Mouse (Mus musculus) C2C12 (cell line): ENCODE measurements at regions not wholly inside any gene's neighbourhood (a gene's known extent, or its start where the extent isn't known, plus 50 kb on each side); places are given as distances from the start of the nearest gene placed in this dataset.

Experiments used
- H3K27me3 ChIP-seq: one replicate; pipeline ENCODE4 v1.6.1; 2011; ENCODE audit not compliant: control insufficient read depth, insufficient read depth, insufficient read length
- H3K36me3 ChIP-seq: one replicate; pipeline ENCODE4 v1.6.1; 2011; ENCODE audit not compliant: control insufficient read depth, insufficient read depth
- H3K4me3 ChIP-seq: one replicate; pipeline ENCODE4 v1.5.1; 2011; ENCODE audit warnings: mild to moderate bottlenecking, control low read depth; ENCODE audit not compliant: poor library complexity, insufficient read depth, severe bottlenecking
- H3K79me2 ChIP-seq: one replicate; pipeline ENCODE4 v1.6.1; 2011; ENCODE audit not compliant: control insufficient read depth, insufficient read depth
- H3K79me3 ChIP-seq: one replicate; pipeline ENCODE4 v1.6.1; 2011; ENCODE audit warnings: low read depth, control low read depth
- H3ac ChIP-seq: one replicate; pipeline ENCODE3; 2011; ENCODE audit warnings: low read depth; ENCODE audit not compliant: control insufficient read depth, insufficient read length
- CEBPB ChIP-seq: IDR thresholded peaks from one replicate; pipeline ENCODE4 v1.6.1; 2011; ENCODE audit warnings: low read depth, mild to moderate bottlenecking, control low read depth, moderate library complexity
- CTCF ChIP-seq: IDR thresholded peaks from one replicate; pipeline ENCODE4 v1.5.1; 2011; ENCODE audit not compliant: control insufficient read depth, insufficient read depth, insufficient read length
- FOSL1 ChIP-seq: IDR thresholded peaks from one replicate; pipeline ENCODE4 v1.8.0; 2011; ENCODE audit warnings: mild to moderate bottlenecking, low read length; ENCODE audit not compliant: poor library complexity, insufficient read depth, severe bottlenecking
- MAX ChIP-seq: IDR thresholded peaks from one replicate; pipeline ENCODE4 v1.6.1; 2011; ENCODE audit warnings: mild to moderate bottlenecking, control low read depth
- MYOD1 ChIP-seq: IDR thresholded peaks from one replicate; pipeline ENCODE4 v1.6.1; 2011; ENCODE audit warnings: low read depth; ENCODE audit not compliant: control insufficient read depth, insufficient read length
- MYOG ChIP-seq: IDR thresholded peaks from one replicate; pipeline ENCODE4 v1.6.1; 2011; ENCODE audit not compliant: control insufficient read depth, insufficient read length; ENCODE audit errors: extremely low read depth
- USF1 ChIP-seq: IDR thresholded peaks from one replicate; pipeline ENCODE4 v1.6.1; 2011; ENCODE audit warnings: low read depth, mild to moderate bottlenecking, control low read depth, moderate library complexity

GRCm38 (mm10) chr11:45178036-45178435 is 560.9 kb downstream of the Ebf1 start:
- no peaks in the 10 kb centered on the region for H3K79me3 ChIP-seq
- TF ChIP-seq USF1 = no peak
- TF ChIP-seq MYOD1 = no peak
- no peak for TF ChIP-seq FOSL1
- TF ChIP-seq CEBPB = no peak
- no peak for TF ChIP-seq CTCF
- no peak for TF ChIP-seq MAX
- TF ChIP-seq MYOG = no peak
- H3K36me3 ChIP-seq = no peaks in the 10 kb centered on the region
- H3K4me3 ChIP-seq = no peak overlapping the region
- H3K27me3 ChIP-seq = no peaks in the 10 kb centered on the region
- no peak overlapping the region for H3ac ChIP-seq
- no peaks in the 10 kb centered on the region for H3K79me2 ChIP-seq

- no peaks in the 10 kb centered on the region for H3K36me3 ChIP-seq
- no peaks in the 10 kb centered on the region for H3K27me3 ChIP-seq
- TF ChIP-seq MYOG (no peak), CEBPB (no peak), FOSL1 (no peak), CTCF (no peak), MAX (no peak), USF1 (no peak), MYOD1 (no peak)
- no peak overlapping the region for H3K4me3 ChIP-seq
- no peaks in the 10 kb centered on the region for H3K79me2 ChIP-seq
- H3K79me3 ChIP-seq = no peaks in the 10 kb centered on the region
- H3ac ChIP-seq = no peak overlapping the region
These were observed 561.9 kb downstream of the Ebf1 start for GRCm38 (mm10) chr11:45179019-45179418.

GRCm38 (mm10) chr11:45190601-45191370 is 573.7 kb downstream of the Ebf1 start:
- Histone ChIP-seq H3K79me3 (no peaks in the 10 kb centered on the region), H3K4me3 (no peak overlapping the region), H3K36me3 (no peaks in the 10 kb centered on the region), H3ac (no peak overlapping the region), H3K79me2 (no peaks in the 10 kb centered on the region), H3K27me3 (no peaks in the 10 kb centered on the region)
- TF ChIP-seq USF1 (no peak), CEBPB (no peak), MYOG (no peak), MAX (no peak), CTCF (no peak), MYOD1 (no peak), FOSL1 (no peak)

- Histone ChIP-seq H3K36me3 (no peaks in the 10 kb centered on the region), H3K4me3 (no peak overlapping the region), H3K79me3 (no peaks in the 10 kb centered on the region), H3K27me3 (no peaks in the 10 kb centered on the region), H3ac (no peak overlapping the region), H3K79me2 (no peaks in the 10 kb centered on the region)
- TF ChIP-seq FOSL1 (no peak), CEBPB (no peak), MYOG (no peak), MYOD1 (no peak), MAX (no peak), CTCF (no peak), USF1 (no peak)
These were observed 574.5 kb downstream of the Ebf1 start for GRCm38 (mm10) chr11:45191392-45192189.

GRCm38 (mm10) chr11:45193319-45193718 is 576.2 kb downstream of the Ebf1 start:
- TF ChIP-seq MYOG = no peak
- no peak for TF ChIP-seq USF1
- no peak for TF ChIP-seq CEBPB
- no peak for TF ChIP-seq MAX
- no peak for TF ChIP-seq CTCF
- TF ChIP-seq FOSL1 = no peak
- TF ChIP-seq MYOD1 = no peak

GRCm38 (mm10) chr11:45199520-45199919 is 582.4 kb downstream of the Ebf1 start:
- Histone ChIP-seq H3ac (no peak overlapping the region), H3K27me3 (no peaks in the 10 kb centered on the region), H3K79me3 (no peaks in the 10 kb centered on the region), H3K79me2 (no peaks in the 10 kb centered on the region), H3K4me3 (no peak overlapping the region), H3K36me3 (no peaks in the 10 kb centered on the region)
- TF ChIP-seq MYOD1 (no peak), FOSL1 (no peak), USF1 (no peak), MAX (no peak), MYOG (no peak), CEBPB (no peak), CTCF (no peak)

More at GRCm38 (mm10) chr11:45193319-45193718, 576.2 kb downstream of the Ebf1 start:
- Histone ChIP-seq H3ac (no peak overlapping the region), H3K79me2 (no peaks in the 10 kb centered on the region), H3K36me3 (no peaks in the 10 kb centered on the region), H3K79me3 (no peaks in the 10 kb centered on the region), H3K4me3 (no peak overlapping the region), H3K27me3 (no peaks in the 10 kb centered on the region)
